Mouse (Mus musculus) G1E (cell line): ENCODE measurements around the gene Ankrd66. TPM values are rescaled to one million over a fixed set of nuclear protein-coding genes. Genes with fewer than 3 reads are reported as not detected.

Source experiments
- ATAC-seq: 2 replicates; pipeline ENCODE4 v1.8.0; 2016; ENCODE audit warnings: mild to moderate bottlenecking; ENCODE audit not compliant: insufficient number of reproducible peaks, poor library complexity, low FRiP score, severe bottlenecking; ENCODE audit errors: extremely low read depth
- DNase-seq: peaks from one replicate; pipeline ENCODE4 v3.0.0; 2012; ENCODE audit warnings: low spot score
- H3K27me3 ChIP-seq: 2 replicates; pipeline ENCODE4 v1.6.1; 2012; ENCODE audit warnings: mild to moderate bottlenecking, low read length, inconsistent platforms; ENCODE audit not compliant: insufficient read depth
- H3K36me3 ChIP-seq: replicated peaks from 2 replicates; pipeline ENCODE3; 2012; ENCODE audit warnings: mild to moderate bottlenecking, inconsistent platforms
- H3K4me1 ChIP-seq: 2 replicates; pipeline ENCODE4 v1.6.1; 2012; ENCODE audit warnings: low read depth, low read length, inconsistent platforms, mixed read lengths; ENCODE audit not compliant: insufficient read depth
- H3K4me3 ChIP-seq: 2 replicates; pipeline ENCODE4 v1.5.1; 2012; ENCODE audit warnings: low read depth, mild to moderate bottlenecking, inconsistent platforms, low read length, moderate library complexity, mixed read lengths
- H3K9me3 ChIP-seq: replicated peaks from 2 replicates; pipeline ENCODE4 v1.6.1; 2012; ENCODE audit warnings: inconsistent platforms
- CTCF ChIP-seq: IDR thresholded peaks from 2 replicates; pipeline ENCODE4 v1.5.1; 2012; ENCODE audit warnings: low read depth, low read length, inconsistent platforms, mixed read lengths
- GATA1 ChIP-seq: IDR thresholded peaks from 2 replicates; pipeline ENCODE4 v1.6.1; 2012; ENCODE audit warnings: borderline replicate concordance, low read length, inconsistent platforms, mixed read lengths
- GATA2 ChIP-seq: IDR thresholded peaks from 2 replicates; pipeline ENCODE4 v1.6.1; 2012; ENCODE audit warnings: low read depth, low read length, inconsistent platforms, borderline replicate concordance
- POLR2AphosphoS5 ChIP-seq: IDR thresholded peaks from 2 replicates; pipeline ENCODE4 v1.6.1; 2012; ENCODE audit warnings: low read depth, low read length, inconsistent platforms; ENCODE audit not compliant: insufficient replicate concordance
- TAL1 ChIP-seq: conservative IDR thresholded peaks from 2 replicates; pipeline ENCODE4 v1.6.1; 2012; ENCODE audit warnings: low read depth, low read length, inconsistent platforms, mixed read lengths
- polyA plus RNA-seq: library from polyadenylated mRNA; stranded (reverse); fragments of >175 nt; gene quantifications from 2 replicates; pipeline ENCODE4 v1.2.3, GENCODE M21; 2012
- total RNA-seq, 2 experiments: library from RNA; stranded (forward) in 1 of 2; stranded (reverse) in 1 of 2; fragments of 200-1000 nt in 1 of 2; fragments of >200 nt in 1 of 2; fragmentation: Nextera tagmentation in 1 of 2; gene quantifications; 2 replicates each; pipeline ENCODE4 v1.2.3; 2014 to 2017

Ankrd66 gene
- total and polyA plus RNA-seq, 3 experiments = not detected

GRCm38 (mm10) chr17:43580456-43580855, 37.0 kb upstream of the Ankrd66 start:
- H3K36me3 ChIP-seq = no peaks in the 10 kb centered on the region
- H3K9me3 ChIP-seq = peaks cover 49% of the 10 kb centered on the region
- no peaks in the 10 kb centered on the region for H3K4me1 ChIP-seq
- DNase-seq = no peak
- TF ChIP-seq GATA2 (no peak), CTCF (no peak), GATA1 (no peak), TAL1 (no peak), POLR2AphosphoS5 (no peak)
- no peaks in the 10 kb centered on the region for H3K27me3 ChIP-seq
- no peak for ATAC-seq
- no peak overlapping the region for H3K4me3 ChIP-seq

- TF ChIP-seq POLR2AphosphoS5 (no peak), TAL1 (no peak), GATA1 (no peak), CTCF (no peak), GATA2 (no peak)
- no peaks in the 10 kb centered on the region for H3K4me1 ChIP-seq
- ATAC-seq (no peak), DNase-seq (no peak)
- no peak overlapping the region for H3K4me3 ChIP-seq
- peaks cover 42% of the 10 kb centered on the region for H3K9me3 ChIP-seq
- H3K36me3 ChIP-seq = no peaks in the 10 kb centered on the region
- no peaks in the 10 kb centered on the region for H3K27me3 ChIP-seq
Measured at GRCm38 (mm10) chr17:43573624-43574073, 30.2 kb upstream of the Ankrd66 start.

GRCm38 (mm10) chr17:43569287-43569686, 25.8 kb upstream of the Ankrd66 start:
- no peak for TF ChIP-seq CTCF
- no peak for TF ChIP-seq GATA1
- TF ChIP-seq TAL1 = no peak
- no peak for TF ChIP-seq POLR2AphosphoS5
- Histone ChIP-seq H3K9me3 (peaks cover 40% of the 10 kb centered on the region), H3K27me3 (no peaks in the 10 kb centered on the region), H3K36me3 (no peaks in the 10 kb centered on the region), H3K4me1 (no peaks in the 10 kb centered on the region), H3K4me3 (no peak overlapping the region)
- ATAC-seq = no peak
- no peak for DNase-seq

- no peak within 1 kb of the TSS; the same call in 1 of the 2 replicates for H3K4me3 ChIP-seq
- no peaks in the 10 kb centered on the region for H3K4me1 ChIP-seq
- peaks cover 41% of the 10 kb centered on the region for H3K9me3 ChIP-seq
- ATAC-seq (no peak), DNase-seq (no peak)
- no peaks in the 10 kb centered on the region for H3K27me3 ChIP-seq
- H3K36me3 ChIP-seq = no peaks in the 10 kb centered on the region
- TF ChIP-seq GATA2 (no peak), POLR2AphosphoS5 (no peak), GATA1 (no peak), TAL1 (no peak), CTCF (no peak)
Measured at GRCm38 (mm10) chr17:43567992-43568888, 24.8 kb upstream of the Ankrd66 start, which contains the start of gene Pla2g7. Pla2g7 (plus strand) TSS chr17:43568098.

GRCm38 (mm10) chr17:43567593-43567991, 24.2 kb upstream of the Ankrd66 start:
- H3K27me3 ChIP-seq = no peaks in the 10 kb centered on the region
- H3K36me3 ChIP-seq = no peaks in the 10 kb centered on the region
- TF ChIP-seq GATA2 = no peak
- TF ChIP-seq GATA1 = no peak
- TF ChIP-seq POLR2AphosphoS5 = no peak
- no peak for TF ChIP-seq CTCF
- no peak for TF ChIP-seq TAL1
- ATAC-seq = no peak
- H3K4me1 ChIP-seq = no peaks in the 10 kb centered on the region
- no peak for DNase-seq
- H3K4me3 ChIP-seq = no peak overlapping the region
- peaks cover 41% of the 10 kb centered on the region for H3K9me3 ChIP-seq

- TF ChIP-seq TAL1 (no peak), POLR2AphosphoS5 (no peak), GATA1 (no peak), GATA2 (no peak), CTCF (no peak)
- H3K4me1 ChIP-seq = no peaks in the 10 kb centered on the region
- DNase-seq (no peak), ATAC-seq (no peak)
- H3K4me3 ChIP-seq = no peak overlapping the region
- H3K36me3 ChIP-seq = no peaks in the 10 kb centered on the region
- no peaks in the 10 kb centered on the region for H3K27me3 ChIP-seq
- peaks cover 36% of the 10 kb centered on the region for H3K9me3 ChIP-seq
Measured at GRCm38 (mm10) chr17:43563192-43563987, 20.0 kb upstream of the Ankrd66 start.
